Mouse (Mus musculus) ES-Bruce4 (cell line): Measurements from ENCODE around the gene Fam83d.

Experiments
- CTCF ChIP-seq: IDR thresholded peaks from one replicate; pipeline ENCODE4 v1.8.1; 2011; ENCODE audit warnings: low read depth, low read length
- EP300 ChIP-seq: IDR thresholded peaks from 2 replicates; pipeline ENCODE4 v1.6.1; 2011; ENCODE audit warnings: low read depth, low read length; ENCODE audit not compliant: insufficient read depth
- POLR2A ChIP-seq: IDR thresholded peaks from one replicate; pipeline ENCODE4 v1.8.1; 2011; ENCODE audit warnings: low read length; ENCODE audit not compliant: insufficient read depth

DNA sequence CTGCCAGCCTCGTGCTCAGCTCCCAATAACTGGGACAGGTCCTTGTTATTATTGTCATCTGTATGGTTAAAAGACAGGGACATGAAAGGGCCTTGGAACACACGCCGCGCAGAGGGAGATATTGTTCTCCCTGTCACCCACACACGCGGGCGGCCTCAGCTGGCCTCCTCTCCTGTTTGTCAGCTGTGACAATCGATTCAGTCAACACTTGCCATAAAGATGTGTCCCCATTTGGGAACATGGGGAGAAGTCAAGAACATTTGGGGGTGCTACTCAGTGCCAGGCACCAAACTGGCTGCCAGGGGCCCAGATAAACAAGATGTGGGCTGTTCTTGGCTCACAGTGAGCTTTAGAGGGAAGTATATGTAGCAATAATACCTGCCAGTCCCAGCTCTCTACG, 18.5 kb upstream of the Fam83d start:
- no peak for TF ChIP-seq CTCF
- TF ChIP-seq POLR2A, result no peak
- no peak for TF ChIP-seq EP300
